Mouse (Mus musculus): ENCODE results near the gene Akt1.

DNA sequence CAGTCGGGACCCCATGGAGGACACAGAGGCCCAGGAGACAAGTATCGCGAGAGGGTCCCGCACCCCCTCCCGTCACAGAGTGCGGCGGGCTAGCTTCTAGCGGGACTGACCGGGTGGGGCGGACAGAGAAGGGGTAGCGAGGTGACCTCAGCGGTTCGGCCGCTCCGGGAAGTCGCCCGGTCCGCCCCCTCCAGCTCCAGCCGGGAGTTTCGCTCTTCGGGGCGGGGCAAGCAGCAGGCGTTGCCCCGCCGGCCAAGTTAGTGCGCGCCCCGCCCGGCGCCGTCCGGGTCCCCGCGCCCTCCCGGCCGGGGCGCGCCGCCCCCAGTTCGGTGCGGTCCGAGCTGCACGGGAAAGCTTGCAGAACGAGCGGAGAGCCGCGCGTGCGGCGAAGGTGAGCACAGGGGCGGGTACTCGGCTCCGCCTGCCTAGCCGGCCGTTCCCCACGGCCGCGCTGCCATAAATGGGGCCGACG is 3.9 kb upstream of the Akt1 start, which contains the start of gene Zbtb42:
- TF ChIP-seq CTCF (IDR thresholded peaks at IDR 0.05; ENCODE audit: low read depth) (no peak), EP300 (IDR thresholded peaks at IDR 0.05; ENCODE audit: low read depth) (no peak)

Data from liver, postnatal 0 days (tissue).